Mouse (Mus musculus) frontal cortex, postnatal 36 days (tissue): ENCODE results near the gene Cd28.
A peak's percentile ranks its signal among the peaks of the same experiment; 100 is the strongest.

Source experiments
- DNase-seq, 2 experiments: peaks; one replicate each; pipeline ENCODE4 v3.0.0; 2022; ENCODE audit warnings: low spot score in 2 of 2

The Cd28 gene

GRCm38 (mm10) chr1:60716567-60716966 lies at the start of gene Cd28:
Gene Cd28, plus strand, starts transcription at chr1:60716800.
- DNase-seq = no peak

GRCm38 (mm10) chr1:60667873-60668616 lies 48.6 kb upstream of the Cd28 start:
- DNase-seq = peak; percentile 17 to 19

- DNase-seq = no peak
Measured at GRCm38 (mm10) chr1:60669048-60669447, 47.6 kb upstream of the Cd28 start.

- no peak for DNase-seq
Measured at GRCm38 (mm10) chr1:60669664-60670063, 46.9 kb upstream of the Cd28 start.

GRCm38 (mm10) chr1:60670172-60670571 lies 46.4 kb upstream of the Cd28 start:
- no peak for DNase-seq

GRCm38 (mm10) chr1:60683766-60684165 lies 32.8 kb upstream of the Cd28 start:
- DNase-seq = no peak

- no peak for DNase-seq
Measured at GRCm38 (mm10) chr1:60696115-60696895, 20.3 kb upstream of the Cd28 start.

GRCm38 (mm10) chr1:60702641-60703040 lies 14.0 kb upstream of the Cd28 start:
- DNase-seq = no peak

- no peak for DNase-seq
Measured at GRCm38 (mm10) chr1:60713238-60713637, 3.4 kb upstream of the Cd28 start.

GRCm38 (mm10) chr1:60715651-60716196 lies 876 bp upstream of the Cd28 start:
- peak in 1 of 2 experiments; percentile 13 for DNase-seq

- no peak for DNase-seq
Measured at GRCm38 (mm10) chr1:60718580-60718979, 2.0 kb downstream of the Cd28 start.

- DNase-seq = peak in 1 of 2 experiments; percentile 17
Measured at GRCm38 (mm10) chr1:60723555-60723954, 7.0 kb downstream of the Cd28 start.

GRCm38 (mm10) chr1:60731940-60732339 lies 15.3 kb downstream of the Cd28 start:
- DNase-seq = peak in 1 of 2 experiments; percentile 43

GRCm38 (mm10) chr1:60735072-60735907 lies 18.7 kb downstream of the Cd28 start:
- no peak for DNase-seq

- no peak for DNase-seq
Measured at GRCm38 (mm10) chr1:60735908-60736280, 19.3 kb downstream of the Cd28 start.

GRCm38 (mm10) chr1:60744266-60744665 lies 27.7 kb downstream of the Cd28 start:
- DNase-seq = no peak

GRCm38 (mm10) chr1:60745664-60746063 lies 29.1 kb downstream of the Cd28 start:
- DNase-seq = peak in 1 of 2 experiments; percentile 37

- DNase-seq = no peak
Measured at GRCm38 (mm10) chr1:60746153-60746552, 29.6 kb downstream of the Cd28 start.

GRCm38 (mm10) chr1:60746856-60747255 lies 30.3 kb downstream of the Cd28 start:
- DNase-seq = no peak

GRCm38 (mm10) chr1:60748286-60748685 lies 31.7 kb downstream of the Cd28 start:
- DNase-seq = no peak

- DNase-seq = no peak
Measured at GRCm38 (mm10) chr1:60748936-60749335, 32.3 kb downstream of the Cd28 start.

GRCm38 (mm10) chr1:60749346-60749840 lies 32.8 kb downstream of the Cd28 start:
- DNase-seq = no peak
